Mouse (Mus musculus): ENCODE data around the gene Casz1. TPM values are rescaled to one million over a fixed set of nuclear protein-coding genes. Genes with fewer than 3 reads are reported as not detected.

Gene Casz1
- polyA plus RNA-seq, 1 experiment from 2014 or later = 7.8 TPM

GRCm38 (mm10) chr4:148902919-148903727 is 98.9 kb downstream of the Casz1 start:
- Histone ChIP-seq H3K9ac (ENCODE audit: low read depth, low read length) (no peak overlapping the region), H3K4me3 (ENCODE audit: low read depth, low read length) (no peak overlapping the region), H3K4me1 (ENCODE audit: control insufficient read depth, insufficient read depth, low read length) (peaks cover 5% of the 10 kb centered on the region; the same call in 1 of the 2 replicates), H3K9me3 (ENCODE audit: control insufficient read depth, low read length) (no peaks in the 10 kb centered on the region), H3K4me2 (ENCODE audit: low read depth, low read length) (peak overlapping the region; percentile 99; the same call in 1 of the 2 replicates), H3K27me3 (replicated peaks; ENCODE audit: control insufficient read depth, insufficient read depth, low read length) (peaks cover 71% of the 10 kb centered on the region), H3K27ac (replicated peaks; ENCODE audit: low read depth, low read length) (no peak overlapping the region), H3K36me3 (ENCODE audit: control insufficient read depth, insufficient read depth, low read length) (no peaks in the 10 kb centered on the region)
- WGBS = 18% methylated on average over 8 of the region's 8 CpGs
- DNase-seq (ENCODE audit: low spot score) = no peak
- ATAC-seq (ENCODE audit: low read depth) = no peak

- Histone ChIP-seq H3K4me2 (ENCODE audit: low read depth, low read length) (no peak overlapping the region), H3K9me3 (ENCODE audit: control insufficient read depth, low read length) (no peaks in the 10 kb centered on the region), H3K27me3 (replicated peaks; ENCODE audit: control insufficient read depth, insufficient read depth, low read length) (peaks cover 50% of the 10 kb centered on the region), H3K4me1 (ENCODE audit: control insufficient read depth, insufficient read depth, low read length) (peaks cover 9% of the 10 kb centered on the region; the same call in 1 of the 2 replicates), H3K36me3 (ENCODE audit: control insufficient read depth, insufficient read depth, low read length) (no peaks in the 10 kb centered on the region), H3K27ac (replicated peaks; ENCODE audit: low read depth, low read length) (no peak overlapping the region), H3K4me3 (ENCODE audit: low read depth, low read length) (no peak overlapping the region), H3K9ac (ENCODE audit: low read depth, low read length) (no peak overlapping the region)
- ATAC-seq (ENCODE audit: low read depth) = no peak
- WGBS = 98% methylated on average over 7 of the region's 7 CpGs
- no peak for DNase-seq (ENCODE audit: low spot score)
Measured at GRCm38 (mm10) chr4:148905295-148905694, 101.1 kb downstream of the Casz1 start.

GRCm38 (mm10) chr4:148906806-148907205 is 102.6 kb downstream of the Casz1 start:
- no peak overlapping the region for H3K9ac ChIP-seq (ENCODE audit: low read depth, low read length)
- WGBS = 85% methylated on average over 10 of the region's 10 CpGs
- no peak overlapping the region for H3K27ac ChIP-seq (replicated peaks; ENCODE audit: low read depth, low read length)
- no peaks in the 10 kb centered on the region for H3K36me3 ChIP-seq (ENCODE audit: control insufficient read depth, insufficient read depth, low read length)
- H3K4me1 ChIP-seq (ENCODE audit: control insufficient read depth, insufficient read depth, low read length) = peaks cover 6% of the 10 kb centered on the region; the same call in 1 of the 2 replicates
- H3K4me3 ChIP-seq (ENCODE audit: low read depth, low read length) = no peak overlapping the region
- ATAC-seq (ENCODE audit: low read depth) = no peak
- no peaks in the 10 kb centered on the region for H3K9me3 ChIP-seq (ENCODE audit: control insufficient read depth, low read length)
- H3K4me2 ChIP-seq (ENCODE audit: low read depth, low read length) = no peak overlapping the region
- peaks cover 41% of the 10 kb centered on the region for H3K27me3 ChIP-seq (replicated peaks; ENCODE audit: control insufficient read depth, insufficient read depth, low read length)
- DNase-seq (ENCODE audit: low spot score) = no peak

- Histone ChIP-seq H3K4me2 (ENCODE audit: low read depth, low read length) (no peak overlapping the region), H3K27me3 (replicated peaks; ENCODE audit: control insufficient read depth, insufficient read depth, low read length) (peaks cover 32% of the 10 kb centered on the region), H3K27ac (replicated peaks; ENCODE audit: low read depth, low read length) (no peak overlapping the region), H3K36me3 (ENCODE audit: control insufficient read depth, insufficient read depth, low read length) (no peaks in the 10 kb centered on the region), H3K4me3 (ENCODE audit: low read depth, low read length) (no peak overlapping the region), H3K9ac (ENCODE audit: low read depth, low read length) (no peak overlapping the region), H3K9me3 (ENCODE audit: control insufficient read depth, low read length) (no peaks in the 10 kb centered on the region), H3K4me1 (ENCODE audit: control insufficient read depth, insufficient read depth, low read length) (peaks cover 4% of the 10 kb centered on the region; the same call in 1 of the 2 replicates)
- DNase-seq (ENCODE audit: low spot score) (no peak), ATAC-seq (ENCODE audit: low read depth) (no peak)
- 48% methylated on average over 11 of the region's 11 CpGs for WGBS
Measured at GRCm38 (mm10) chr4:148908214-148908681, 104.0 kb downstream of the Casz1 start.

GRCm38 (mm10) chr4:148908760-148909510 is 104.7 kb downstream of the Casz1 start:
- DNase-seq (ENCODE audit: low spot score) = no peak
- peaks cover 4% of the 10 kb centered on the region; the same call in 1 of the 2 replicates for H3K4me1 ChIP-seq (ENCODE audit: control insufficient read depth, insufficient read depth, low read length)
- WGBS = 79% methylated on average over 15 of the region's 15 CpGs
- H3K27ac ChIP-seq (replicated peaks; ENCODE audit: low read depth, low read length) = no peak overlapping the region; the same call in 1 of the 2 replicates
- no peaks in the 10 kb centered on the region for H3K9me3 ChIP-seq (ENCODE audit: control insufficient read depth, low read length)
- ATAC-seq (ENCODE audit: low read depth) = no peak
- no peak overlapping the region for H3K9ac ChIP-seq (ENCODE audit: low read depth, low read length)
- H3K36me3 ChIP-seq (ENCODE audit: control insufficient read depth, insufficient read depth, low read length) = no peaks in the 10 kb centered on the region
- H3K27me3 ChIP-seq (replicated peaks; ENCODE audit: control insufficient read depth, insufficient read depth, low read length) = peaks cover 31% of the 10 kb centered on the region
- H3K4me2 ChIP-seq (ENCODE audit: low read depth, low read length) = no peak overlapping the region
- no peak overlapping the region for H3K4me3 ChIP-seq (ENCODE audit: low read depth, low read length)

- H3K4me1 ChIP-seq (ENCODE audit: control insufficient read depth, insufficient read depth, low read length) = peaks cover 4% of the 10 kb centered on the region; the same call in 1 of the 2 replicates
- WGBS = 74% methylated on average over 11 of the region's 11 CpGs
- H3K27ac ChIP-seq (replicated peaks; ENCODE audit: low read depth, low read length) = no peak overlapping the region; the same call in 1 of the 2 replicates
- no peak overlapping the region for H3K9ac ChIP-seq (ENCODE audit: low read depth, low read length)
- no peak overlapping the region for H3K4me3 ChIP-seq (ENCODE audit: low read depth, low read length)
- DNase-seq (ENCODE audit: low spot score) (no peak), ATAC-seq (ENCODE audit: low read depth) (no peak; the same call in 1 of the 2 replicates)
- peaks cover 25% of the 10 kb centered on the region for H3K27me3 ChIP-seq (replicated peaks; ENCODE audit: control insufficient read depth, insufficient read depth, low read length)
- no peaks in the 10 kb centered on the region for H3K36me3 ChIP-seq (ENCODE audit: control insufficient read depth, insufficient read depth, low read length)
- no peaks in the 10 kb centered on the region for H3K9me3 ChIP-seq (ENCODE audit: control insufficient read depth, low read length)
- H3K4me2 ChIP-seq (ENCODE audit: low read depth, low read length) = no peak overlapping the region
Measured at GRCm38 (mm10) chr4:148909566-148909965, 105.3 kb downstream of the Casz1 start.

GRCm38 (mm10) chr4:148912134-148912533 is 107.9 kb downstream of the Casz1 start:
- no peak overlapping the region for H3K4me2 ChIP-seq (ENCODE audit: low read depth, low read length)
- ATAC-seq (ENCODE audit: low read depth) = no peak
- no peak overlapping the region for H3K4me3 ChIP-seq (ENCODE audit: low read depth, low read length)
- no peak overlapping the region for H3K9ac ChIP-seq (ENCODE audit: low read depth, low read length)
- no peak for DNase-seq (ENCODE audit: low spot score)
- H3K9me3 ChIP-seq (ENCODE audit: control insufficient read depth, low read length) = no peaks in the 10 kb centered on the region
- peaks cover 4% of the 10 kb centered on the region; the same call in 1 of the 2 replicates for H3K4me1 ChIP-seq (ENCODE audit: control insufficient read depth, insufficient read depth, low read length)
- 41% methylated on average over 7 of the region's 7 CpGs for WGBS
- H3K27ac ChIP-seq (replicated peaks; ENCODE audit: low read depth, low read length) = no peak overlapping the region
- 0 out of 2 replicates have a peak, but pooled peaks cover 13% of the 10 kb centered on the region for H3K27me3 ChIP-seq (replicated peaks; ENCODE audit: control insufficient read depth, insufficient read depth, low read length)
- H3K36me3 ChIP-seq (ENCODE audit: control insufficient read depth, insufficient read depth, low read length) = no peaks in the 10 kb centered on the region

GRCm38 (mm10) chr4:148912826-148913590 is 108.8 kb downstream of the Casz1 start:
- no peak overlapping the region for H3K4me3 ChIP-seq (ENCODE audit: low read depth, low read length)
- peaks cover 4% of the 10 kb centered on the region; the same call in 1 of the 2 replicates for H3K4me1 ChIP-seq (ENCODE audit: control insufficient read depth, insufficient read depth, low read length)
- H3K9me3 ChIP-seq (ENCODE audit: control insufficient read depth, low read length) = no peaks in the 10 kb centered on the region
- no peak overlapping the region for H3K27ac ChIP-seq (replicated peaks; ENCODE audit: low read depth, low read length)
- H3K4me2 ChIP-seq (ENCODE audit: low read depth, low read length) = no peak overlapping the region
- 59% methylated on average over 8 of the region's 8 CpGs for WGBS
- DNase-seq (ENCODE audit: low spot score) = peak; percentile 33
- ATAC-seq (ENCODE audit: low read depth) = no peak
- 0 out of 2 replicates have a peak, but pooled peaks cover 20% of the 10 kb centered on the region for H3K27me3 ChIP-seq (replicated peaks; ENCODE audit: control insufficient read depth, insufficient read depth, low read length)
- H3K9ac ChIP-seq (ENCODE audit: low read depth, low read length) = no peak overlapping the region
- no peaks in the 10 kb centered on the region for H3K36me3 ChIP-seq (ENCODE audit: control insufficient read depth, insufficient read depth, low read length)

Measured in embryonic facial prominence, embryonic 14.5 days (tissue).